Mouse (Mus musculus): ENCODE measurements around the gene Micu1. TPM values are rescaled to one million over a fixed set of nuclear protein-coding genes. Genes with fewer than 3 reads are reported as not detected.

Gene Micu1
- total RNA-seq, 1 experiment, result 23.6 TPM

DNA sequence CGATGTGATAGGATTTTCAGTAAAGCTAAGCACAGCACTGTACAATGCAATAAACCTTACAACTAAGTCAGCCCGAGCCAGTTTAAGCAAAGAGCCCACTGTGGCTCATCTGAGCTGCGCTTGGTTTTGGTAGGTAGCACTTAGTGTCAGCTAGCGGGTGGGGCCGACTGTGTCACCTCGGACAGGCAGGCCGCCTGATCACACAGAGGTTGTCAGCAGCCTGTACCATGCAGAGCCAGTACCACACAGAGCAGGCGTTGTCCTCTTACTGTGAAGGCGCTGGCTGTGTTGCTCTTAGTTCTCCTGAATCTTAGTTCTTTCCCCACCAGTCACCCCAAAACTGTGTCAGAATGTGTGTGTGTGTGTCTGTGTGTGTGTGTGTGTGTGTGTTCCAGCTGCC is 146.7 kb downstream of the Micu1 start:
- DNase-seq (ENCODE audit: low read depth, low spot score), result no peak
- TF ChIP-seq MAFK (IDR thresholded peaks at IDR 0.05; ENCODE audit: insufficient read depth, low read depth, low read length), result no peak
- no peak for TF ChIP-seq HCFC1 (IDR thresholded peaks at IDR 0.05; ENCODE audit: borderline replicate concordance, insufficient read depth, low read length)
- no peak for TF ChIP-seq CHD2 (IDR thresholded peaks at IDR 0.05; ENCODE audit: low read depth, low read length)
- TF ChIP-seq ZNF384 (IDR thresholded peaks at IDR 0.05; ENCODE audit: low read depth, low read length), result no peak
- no peak for TF ChIP-seq ZC3H11A (IDR thresholded peaks at IDR 0.05; ENCODE audit: borderline replicate concordance, low read depth, low read length)
- Histone ChIP-seq H3K4me3 (ENCODE audit: insufficient read depth in 1 of 2, low read depth in 1 of 2, low read length in 2 of 2, poor library complexity in 1 of 2, severe bottlenecking in 1 of 2) (no peak overlapping the region), H3K9me3 (ENCODE audit: control insufficient read depth, insufficient read depth, low read depth, low read length) (no peaks in the 10 kb centered on the region), H3K4me1 (ENCODE audit: control insufficient read depth in 2 of 2, insufficient read depth in 2 of 2, low read length in 2 of 2, poor library complexity in 1 of 2) (peaks cover 2 to 15% of the 10 kb centered on the region in 2 experiments; a peak in 3 of 4 replicates), H3K9ac (ENCODE audit: insufficient read depth, low read depth, low read length, poor library complexity, severe bottlenecking) (no peak overlapping the region), H3K27ac (ENCODE audit: insufficient read depth, low read depth, low read length, poor library complexity, severe bottlenecking) (no peak overlapping the region), H3K36me3 (ENCODE audit: control insufficient read depth, insufficient read depth, low read length, poor library complexity, severe bottlenecking) (no peaks in the 10 kb centered on the region)
- in situ Hi-C loops (cut with MboI; ENCODE audit: low sequenced_read_pairs in 2 of 2, unreplicated experiment in 2 of 2), result no loop called here

DNA sequence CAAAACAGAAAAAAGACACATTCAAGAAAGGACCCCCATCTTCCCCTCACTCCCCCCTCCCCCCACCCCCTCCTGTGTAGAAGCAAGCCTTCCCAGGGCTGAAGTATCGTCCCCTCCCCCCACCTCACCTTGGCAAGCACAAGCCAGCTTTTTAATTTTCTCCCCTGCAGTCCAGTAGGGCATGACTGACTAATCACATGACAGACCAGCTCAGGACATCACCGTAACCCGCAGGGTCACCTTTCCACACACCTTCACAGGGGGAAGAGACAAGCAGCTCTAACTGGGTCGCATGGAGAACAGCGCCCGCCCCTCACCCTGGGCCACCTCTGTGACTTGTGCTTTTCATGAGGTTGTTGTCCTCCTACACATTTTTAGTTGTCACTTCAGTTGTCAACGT is 147.1 kb downstream of the Micu1 start:
- peaks cover 2 to 12% of the 10 kb centered on the region in 2 experiments; a peak in 2 of 4 replicates for H3K4me1 ChIP-seq (ENCODE audit: control insufficient read depth in 2 of 2, insufficient read depth in 2 of 2, low read length in 2 of 2, poor library complexity in 1 of 2)
- H3K27ac ChIP-seq (ENCODE audit: insufficient read depth, low read depth, low read length, poor library complexity, severe bottlenecking), result no peak overlapping the region
- H3K9ac ChIP-seq (ENCODE audit: insufficient read depth, low read depth, low read length, poor library complexity, severe bottlenecking), result no peak overlapping the region
- no peak for DNase-seq (ENCODE audit: low read depth, low spot score)
- no peak for TF ChIP-seq HCFC1 (IDR thresholded peaks at IDR 0.05; ENCODE audit: borderline replicate concordance, insufficient read depth, low read length)
- no peak for TF ChIP-seq CHD2 (IDR thresholded peaks at IDR 0.05; ENCODE audit: low read depth, low read length)
- TF ChIP-seq ZC3H11A (IDR thresholded peaks at IDR 0.05; ENCODE audit: borderline replicate concordance, low read depth, low read length), result no peak
- no peak for TF ChIP-seq ZNF384 (IDR thresholded peaks at IDR 0.05; ENCODE audit: low read depth, low read length)
- TF ChIP-seq MAFK (IDR thresholded peaks at IDR 0.05; ENCODE audit: insufficient read depth, low read depth, low read length), result no peak
- H3K4me3 ChIP-seq (ENCODE audit: insufficient read depth in 1 of 2, low read depth in 1 of 2, low read length in 2 of 2, poor library complexity in 1 of 2, severe bottlenecking in 1 of 2), result no peak overlapping the region
- H3K36me3 ChIP-seq (ENCODE audit: control insufficient read depth, insufficient read depth, low read length, poor library complexity, severe bottlenecking), result no peaks in the 10 kb centered on the region
- H3K9me3 ChIP-seq (ENCODE audit: control insufficient read depth, insufficient read depth, low read depth, low read length), result no peaks in the 10 kb centered on the region
- in situ Hi-C loops (cut with MboI; ENCODE audit: low sequenced_read_pairs in 2 of 2, unreplicated experiment in 2 of 2), result no loop called here

DNA sequence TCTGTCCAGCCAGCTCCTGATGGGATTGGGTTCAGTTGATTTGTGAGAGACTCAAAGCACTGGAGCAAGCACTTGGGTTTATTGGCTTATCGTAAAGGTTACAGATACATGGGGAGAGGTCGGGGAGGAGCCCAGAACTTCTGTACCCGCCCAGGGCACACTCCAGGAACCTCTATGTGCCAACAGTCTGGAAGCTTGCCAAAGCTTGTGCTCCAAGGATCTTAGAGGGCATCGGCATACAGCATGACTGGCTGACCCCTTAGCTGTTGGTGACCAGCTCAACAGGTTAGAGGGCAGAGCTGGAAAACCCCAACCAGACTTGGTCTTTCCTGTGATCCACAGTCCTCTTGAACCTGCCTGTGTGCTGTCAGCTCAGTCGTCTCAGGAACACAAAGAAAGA is 154.9 kb downstream of the Micu1 start:
- in situ Hi-C loops (cut with MboI; ENCODE audit: low sequenced_read_pairs in 2 of 2, unreplicated experiment in 2 of 2), result loop anchor here in 1 of 2 experiments (25.0 kb wide), 1 partner anchor 545 kb away; the partner anchor contains the start of gene P4ha1

DNA sequence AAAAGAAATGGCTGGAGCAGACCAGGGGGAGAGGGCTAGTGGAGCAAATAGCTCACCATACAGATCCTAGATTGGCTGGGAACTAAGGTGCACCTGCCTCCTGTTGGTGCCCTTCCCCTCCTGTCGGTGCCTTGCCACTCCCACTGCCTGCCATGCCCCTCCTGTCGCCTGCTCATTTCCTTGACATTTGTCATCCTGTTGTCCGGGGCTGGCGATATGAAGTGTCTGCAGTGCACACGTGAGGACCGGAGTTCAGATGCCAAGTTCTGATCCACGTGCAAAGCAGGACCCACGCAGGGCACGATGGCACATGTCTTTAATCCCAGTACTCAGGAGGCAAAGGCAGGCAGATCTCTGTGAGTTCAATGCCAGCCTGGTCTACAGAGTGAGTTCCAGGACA is 158.4 kb downstream of the Micu1 start:
- peaks cover 0 to 12% of the 10 kb centered on the region in 2 experiments; a peak in 1 of 4 replicates for H3K4me1 ChIP-seq (ENCODE audit: control insufficient read depth in 2 of 2, insufficient read depth in 2 of 2, low read length in 2 of 2, poor library complexity in 1 of 2)
- H3K4me3 ChIP-seq (ENCODE audit: insufficient read depth in 1 of 2, low read depth in 1 of 2, low read length in 2 of 2, poor library complexity in 1 of 2, severe bottlenecking in 1 of 2), result no peak overlapping the region
- DNase-seq (ENCODE audit: low read depth, low spot score), result no peak
- in situ Hi-C loops (cut with MboI; ENCODE audit: low sequenced_read_pairs in 2 of 2, unreplicated experiment in 2 of 2), result loop anchor here (10.0 to 25.0 kb wide), 2 partner anchors 548 to 556 kb away; partner anchors contain the start of gene P4ha1 (in 1 of the 2)
- no peaks in the 10 kb centered on the region for H3K36me3 ChIP-seq (ENCODE audit: control insufficient read depth, insufficient read depth, low read length, poor library complexity, severe bottlenecking)
- TF ChIP-seq MAFK (IDR thresholded peaks at IDR 0.05; ENCODE audit: insufficient read depth, low read depth, low read length) (no peak), CHD2 (IDR thresholded peaks at IDR 0.05; ENCODE audit: low read depth, low read length) (no peak), HCFC1 (IDR thresholded peaks at IDR 0.05; ENCODE audit: borderline replicate concordance, insufficient read depth, low read length) (no peak), ZC3H11A (IDR thresholded peaks at IDR 0.05; ENCODE audit: borderline replicate concordance, low read depth, low read length) (no peak), ZNF384 (IDR thresholded peaks at IDR 0.05; ENCODE audit: low read depth, low read length) (no peak)
- H3K9me3 ChIP-seq (ENCODE audit: control insufficient read depth, insufficient read depth, low read depth, low read length), result no peaks in the 10 kb centered on the region
- no peak overlapping the region for H3K27ac ChIP-seq (ENCODE audit: insufficient read depth, low read depth, low read length, poor library complexity, severe bottlenecking)
- no peak overlapping the region for H3K9ac ChIP-seq (ENCODE audit: insufficient read depth, low read depth, low read length, poor library complexity, severe bottlenecking)

More for the DNA sequence above, 154.9 kb downstream of the Micu1 start:
- Histone ChIP-seq H3K36me3 (ENCODE audit: control insufficient read depth, insufficient read depth, low read length, poor library complexity, severe bottlenecking) (no peaks in the 10 kb centered on the region), H3K27ac (ENCODE audit: insufficient read depth, low read depth, low read length, poor library complexity, severe bottlenecking) (no peak overlapping the region), H3K4me1 (ENCODE audit: control insufficient read depth in 2 of 2, insufficient read depth in 2 of 2, low read length in 2 of 2, poor library complexity in 1 of 2) (no peaks in the 10 kb centered on the region; a peak in 1 of 4 replicates), H3K9ac (ENCODE audit: insufficient read depth, low read depth, low read length, poor library complexity, severe bottlenecking) (no peak overlapping the region), H3K9me3 (ENCODE audit: control insufficient read depth, insufficient read depth, low read depth, low read length) (no peaks in the 10 kb centered on the region), H3K4me3 (ENCODE audit: insufficient read depth in 1 of 2, low read depth in 1 of 2, low read length in 2 of 2, poor library complexity in 1 of 2, severe bottlenecking in 1 of 2) (no peak overlapping the region)
- no peak for DNase-seq (ENCODE audit: low read depth, low spot score)
- TF ChIP-seq ZC3H11A (IDR thresholded peaks at IDR 0.05; ENCODE audit: borderline replicate concordance, low read depth, low read length) (no peak), CHD2 (IDR thresholded peaks at IDR 0.05; ENCODE audit: low read depth, low read length) (no peak), ZNF384 (IDR thresholded peaks at IDR 0.05; ENCODE audit: low read depth, low read length) (no peak), MAFK (IDR thresholded peaks at IDR 0.05; ENCODE audit: insufficient read depth, low read depth, low read length) (no peak), HCFC1 (IDR thresholded peaks at IDR 0.05; ENCODE audit: borderline replicate concordance, insufficient read depth, low read length) (no peak)
